Mouse (Mus musculus) liver, embryonic 12.5 days (tissue): ENCODE data around the gene Dis3l2. TPM values are rescaled to one million over a fixed set of nuclear protein-coding genes. Genes with fewer than 3 reads are reported as not detected.

Experiments
- ATAC-seq: fragments of 200-750 bp; cut with Nextera tagmentation; 2 replicates; pipeline ENCODE4 v1.8.0; 2017; ENCODE audit warnings: moderate number of reproducible peaks, mild to moderate bottlenecking, moderate library complexity
- H3K27ac ChIP-seq: fragments of 300-500 bp; sonication (generic); 2 replicates; pipeline ENCODE4 v1.5.1; 2016; ENCODE audit warnings: mild to moderate bottlenecking
- H3K27me3 ChIP-seq: fragments of 300-500 bp; sonication (generic); replicated peaks from 2 replicates; pipeline ENCODE4 v1.6.1; 2016; ENCODE audit warnings: mild to moderate bottlenecking, moderate library complexity
- H3K36me3 ChIP-seq: fragments of 300-500 bp; sonication (generic); 2 replicates; pipeline ENCODE4 v1.6.1; 2016; ENCODE audit warnings: mild to moderate bottlenecking, moderate library complexity
- H3K4me1 ChIP-seq: fragments of 300-500 bp; sonication (generic); 2 replicates; pipeline ENCODE4 v1.6.1; 2016
- H3K4me2 ChIP-seq: fragments of 300-500 bp; sonication (generic); 2 replicates; pipeline ENCODE4 v1.6.1; 2016; ENCODE audit warnings: mild to moderate bottlenecking, moderate library complexity
- H3K4me3 ChIP-seq: fragments of 300-500 bp; sonication (generic); 2 replicates; pipeline ENCODE4 v1.5.1; 2016; ENCODE audit warnings: mild to moderate bottlenecking, moderate library complexity
- H3K9ac ChIP-seq: fragments of 300-500 bp; sonication (generic); 2 replicates; pipeline ENCODE4 v1.6.1; 2016; ENCODE audit warnings: mild to moderate bottlenecking, moderate library complexity
- H3K9me3 ChIP-seq: fragments of 300-500 bp; sonication (generic); replicated peaks from 2 replicates; pipeline ENCODE4 v1.6.1; 2016; ENCODE audit warnings: mild to moderate bottlenecking, moderate library complexity
- WGBS: fragments of 180-500 bp; shearing (Covaris S2); methylation state at CpG from one replicate; pipeline ENCODE4 v1.1.7; 2016; ENCODE audit not compliant: insufficient replicate concordance; 5-methylcytosine and 5-hydroxymethylcytosine counted together
- polyA plus RNA-seq: library from polyadenylated mRNA; unstranded; fragments of >200 nt; fragmentation: Nextera tagmentation; extraction: Ambion mirVana; gene quantifications from 2 replicates; pipeline ENCODE4 v1.2.1, GENCODE M21; 2016

Gene Dis3l2
- polyA plus RNA-seq, 1 experiment from 2014 or later = 13.2 TPM

- H3K9ac ChIP-seq = no peak overlapping the region
- WGBS = 74% methylated on average over 5 of the region's 5 CpGs
- no peak for ATAC-seq
- H3K27ac ChIP-seq = no peak overlapping the region
- H3K4me2 ChIP-seq = no peak overlapping the region
- H3K4me1 ChIP-seq = no peaks in the 10 kb centered on the region
- H3K9me3 ChIP-seq = no peaks in the 10 kb centered on the region
- no peaks in the 10 kb centered on the region for H3K27me3 ChIP-seq
- H3K4me3 ChIP-seq = no peak overlapping the region
- no peaks in the 10 kb centered on the region for H3K36me3 ChIP-seq
Observed at GRCm38 (mm10) chr1:87001365-87001764, 297.8 kb downstream of the Dis3l2 start.

- WGBS = 68% methylated on average over 9 of the region's 9 CpGs
- H3K27me3 ChIP-seq = no peaks in the 10 kb centered on the region
- no peaks in the 10 kb centered on the region for H3K9me3 ChIP-seq
- H3K4me2 ChIP-seq = no peak overlapping the region
- ATAC-seq = no peak
- H3K27ac ChIP-seq = no peak overlapping the region
- H3K9ac ChIP-seq = no peak overlapping the region
- no peaks in the 10 kb centered on the region for H3K4me1 ChIP-seq
- no peak overlapping the region for H3K4me3 ChIP-seq
- no peaks in the 10 kb centered on the region for H3K36me3 ChIP-seq
Observed at GRCm38 (mm10) chr1:87002545-87003168, 299.0 kb downstream of the Dis3l2 start.

- Histone ChIP-seq H3K9me3 (no peaks in the 10 kb centered on the region), H3K4me3 (no peak overlapping the region), H3K4me2 (no peak overlapping the region), H3K27ac (no peak overlapping the region), H3K4me1 (no peaks in the 10 kb centered on the region), H3K9ac (no peak overlapping the region), H3K27me3 (no peaks in the 10 kb centered on the region), H3K36me3 (no peaks in the 10 kb centered on the region)
- 55% methylated on average over 2 of the region's 2 CpGs for WGBS
- no peak for ATAC-seq
Observed at GRCm38 (mm10) chr1:87003169-87003552, 299.6 kb downstream of the Dis3l2 start.

- H3K4me3 ChIP-seq = no peak overlapping the region
- H3K27ac ChIP-seq = no peak overlapping the region
- H3K9ac ChIP-seq = no peak overlapping the region
- H3K36me3 ChIP-seq = no peaks in the 10 kb centered on the region
- no peak for ATAC-seq
- H3K4me1 ChIP-seq = no peaks in the 10 kb centered on the region
- H3K4me2 ChIP-seq = no peak overlapping the region
- WGBS = 74% methylated on average over 1 of the region's 1 CpGs
- no peaks in the 10 kb centered on the region for H3K9me3 ChIP-seq
- H3K27me3 ChIP-seq = no peaks in the 10 kb centered on the region
Observed at GRCm38 (mm10) chr1:87006425-87006824, 302.8 kb downstream of the Dis3l2 start.

GRCm38 (mm10) chr1:87008211-87008610 lies 304.6 kb downstream of the Dis3l2 start:
- no peaks in the 10 kb centered on the region for H3K27me3 ChIP-seq
- no peaks in the 10 kb centered on the region for H3K36me3 ChIP-seq
- ATAC-seq = no peak
- H3K4me2 ChIP-seq = no peak overlapping the region
- H3K9ac ChIP-seq = no peak overlapping the region
- WGBS = 34% methylated on average over 1 of the region's 1 CpGs
- H3K27ac ChIP-seq = no peak overlapping the region
- no peak overlapping the region for H3K4me3 ChIP-seq
- no peaks in the 10 kb centered on the region for H3K9me3 ChIP-seq
- H3K4me1 ChIP-seq = no peaks in the 10 kb centered on the region

GRCm38 (mm10) chr1:87009156-87009555 lies 305.5 kb downstream of the Dis3l2 start:
- no peaks in the 10 kb centered on the region for H3K4me1 ChIP-seq
- H3K4me2 ChIP-seq = no peak overlapping the region
- H3K9ac ChIP-seq = no peak overlapping the region
- ATAC-seq = no peak
- 70% methylated on average over 3 of the region's 3 CpGs for WGBS
- H3K36me3 ChIP-seq = no peaks in the 10 kb centered on the region
- H3K27ac ChIP-seq = no peak overlapping the region
- no peak overlapping the region for H3K4me3 ChIP-seq
- H3K9me3 ChIP-seq = no peaks in the 10 kb centered on the region
- H3K27me3 ChIP-seq = no peaks in the 10 kb centered on the region

GRCm38 (mm10) chr1:87010629-87011330 lies 307.2 kb downstream of the Dis3l2 start:
- no peak overlapping the region for H3K27ac ChIP-seq
- H3K27me3 ChIP-seq = no peaks in the 10 kb centered on the region
- no peaks in the 10 kb centered on the region for H3K9me3 ChIP-seq
- no peak overlapping the region for H3K4me2 ChIP-seq
- H3K9ac ChIP-seq = no peak overlapping the region
- no peak for ATAC-seq
- 72% methylated on average over 12 of the region's 12 CpGs for WGBS
- H3K4me1 ChIP-seq = no peaks in the 10 kb centered on the region
- no peaks in the 10 kb centered on the region for H3K36me3 ChIP-seq
- no peak overlapping the region for H3K4me3 ChIP-seq

- no peak overlapping the region for H3K4me3 ChIP-seq
- H3K9ac ChIP-seq = no peak overlapping the region
- H3K4me2 ChIP-seq = no peak overlapping the region
- no peak overlapping the region for H3K27ac ChIP-seq
- no peaks in the 10 kb centered on the region for H3K4me1 ChIP-seq
- H3K9me3 ChIP-seq = no peaks in the 10 kb centered on the region
- H3K36me3 ChIP-seq = no peaks in the 10 kb centered on the region
- ATAC-seq = no peak
- 70% methylated on average over 3 of the region's 3 CpGs for WGBS
- no peaks in the 10 kb centered on the region for H3K27me3 ChIP-seq
Observed at GRCm38 (mm10) chr1:87011718-87012117, 308.1 kb downstream of the Dis3l2 start.

- Histone ChIP-seq H3K36me3 (no peaks in the 10 kb centered on the region), H3K4me3 (no peak overlapping the region), H3K9me3 (no peaks in the 10 kb centered on the region), H3K27ac (no peak overlapping the region), H3K27me3 (no peaks in the 10 kb centered on the region), H3K4me2 (no peak overlapping the region), H3K9ac (no peak overlapping the region), H3K4me1 (no peaks in the 10 kb centered on the region)
- ATAC-seq = no peak
- 76% methylated on average over 2 of the region's 2 CpGs for WGBS
Observed at GRCm38 (mm10) chr1:87012606-87013005, 309.0 kb downstream of the Dis3l2 start.

GRCm38 (mm10) chr1:87020714-87021113 lies 317.1 kb downstream of the Dis3l2 start:
- H3K4me3 ChIP-seq = no peak overlapping the region
- H3K9me3 ChIP-seq = no peaks in the 10 kb centered on the region
- peaks cover 14% of the 10 kb centered on the region for H3K4me1 ChIP-seq
- H3K9ac ChIP-seq = no peak overlapping the region
- H3K27ac ChIP-seq = no peak overlapping the region
- H3K27me3 ChIP-seq = no peaks in the 10 kb centered on the region
- no peak overlapping the region for H3K4me2 ChIP-seq
- ATAC-seq = no peak
- no peaks in the 10 kb centered on the region for H3K36me3 ChIP-seq
- WGBS = 76% methylated on average over 5 of the region's 5 CpGs

GRCm38 (mm10) chr1:87021584-87021983 lies 318.0 kb downstream of the Dis3l2 start:
- WGBS = 43% methylated on average over 3 of the region's 3 CpGs
- no peak overlapping the region for H3K9ac ChIP-seq

GRCm38 (mm10) chr1:87023291-87024170 lies 319.9 kb downstream of the Dis3l2 start:
- H3K27me3 ChIP-seq = no peaks in the 10 kb centered on the region
- no peak for ATAC-seq
- H3K27ac ChIP-seq = no peak overlapping the region
- WGBS = 68% methylated on average over 6 of the region's 6 CpGs
- no peak overlapping the region for H3K4me2 ChIP-seq
- H3K9me3 ChIP-seq = no peaks in the 10 kb centered on the region
- no peak overlapping the region for H3K4me3 ChIP-seq
- H3K9ac ChIP-seq = no peak overlapping the region
- peaks cover 14% of the 10 kb centered on the region for H3K4me1 ChIP-seq
- no peaks in the 10 kb centered on the region for H3K36me3 ChIP-seq

More at GRCm38 (mm10) chr1:87021584-87021983, 318.0 kb downstream of the Dis3l2 start:
- Histone ChIP-seq H3K36me3 (no peaks in the 10 kb centered on the region), H3K4me1 (peaks cover 14% of the 10 kb centered on the region), H3K27ac (no peak overlapping the region), H3K27me3 (no peaks in the 10 kb centered on the region), H3K4me2 (no peak overlapping the region), H3K4me3 (no peak overlapping the region), H3K9me3 (no peaks in the 10 kb centered on the region)
- ATAC-seq = no peak
